Mouse (Mus musculus) central nervous system, embryonic 14 days (tissue): ENCODE results near the gene Bysl. TPM values are rescaled to one million over a fixed set of nuclear protein-coding genes. Genes with fewer than 3 reads are reported as not detected.

Experiments used
- polyA plus RNA-seq: library from polyadenylated mRNA; depleted of rRNA; stranded (reverse); fragments of >200 nt; gene quantifications from 2 replicates; pipeline ENCODE4 v1.2.3, GENCODE M21; 2012; rRNA removed

Bysl gene
- 26.6 and 27.5 TPM in 2 replicates for polyA plus RNA-seq

DNA sequence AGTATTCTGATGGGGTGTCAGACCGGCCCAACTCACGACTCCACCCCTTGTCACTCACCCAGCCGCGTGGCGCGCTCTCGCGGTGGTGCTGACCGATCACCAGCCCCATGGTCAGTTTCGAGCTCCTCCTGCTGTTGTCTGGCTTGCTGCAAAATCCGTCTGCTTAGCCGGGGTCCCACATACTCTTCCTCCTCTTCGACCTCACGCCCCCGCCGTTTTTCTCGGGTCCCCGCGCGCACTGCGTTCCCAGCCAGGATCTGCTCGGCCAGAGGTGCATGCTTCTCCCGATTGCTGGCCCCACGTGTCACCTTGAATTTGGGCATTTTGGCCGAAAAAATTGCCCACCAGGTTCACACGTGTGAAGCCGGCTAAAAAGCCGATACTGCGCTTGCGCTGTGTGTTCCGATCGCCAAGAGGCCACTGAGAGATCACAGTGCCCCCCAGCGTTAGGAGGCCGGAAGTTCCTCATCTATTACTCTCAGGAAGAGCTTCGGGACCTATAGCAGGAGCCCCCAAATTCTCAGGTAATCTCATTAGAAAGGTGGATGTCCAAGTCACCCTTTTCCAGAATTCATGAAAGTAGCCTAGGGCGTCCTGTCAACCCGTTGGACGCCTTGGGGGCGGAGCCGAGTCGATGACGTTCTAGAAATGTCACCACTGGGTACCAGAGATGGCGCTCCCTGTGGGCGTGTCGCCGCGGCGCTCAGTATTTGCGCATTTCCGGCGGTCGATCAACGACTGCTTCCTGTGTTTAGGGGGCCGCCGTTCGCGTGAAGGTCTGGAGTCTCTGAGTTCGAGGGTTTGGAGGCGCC, at the start of gene Bysl, which contains the start of the genes Med20 and Gm20517:
Gene Bysl (minus strand): TSS at position 644 of the 812 bp plus-strand sequence.
Gene Med20 (plus strand): TSS at position 734 of the 812 bp plus-strand sequence.
Gene Gm20517 (plus strand): TSS at position 741 of the 812 bp plus-strand sequence.

GRCm38 (mm10) chr17:47630678-47631065, 19.4 kb upstream of the Bysl start, which contains the start of gene Usp49:
TSS of gene Usp49 (plus strand) at chr17:47630690.

Other genes starting within 250 kb of the Bysl start
- gene Mrps10, start 242.6 kb downstream of the Bysl start, polyA plus RNA-seq: 52.0 and 55.7 TPM in 2 replicates
- gene Guca1b, start 226.1 kb downstream of the Bysl start, polyA plus RNA-seq: 0.91 and 1.2 TPM in 2 replicates
- gene Guca1a, start 210.9 kb downstream of the Bysl start, polyA plus RNA-seq: 0.80 and 1.3 TPM in 2 replicates
- gene AI661453, start 174.9 kb downstream of the Bysl start, polyA plus RNA-seq: 0.53 and 0.76 TPM in 2 replicates
- 0.35 and 0.39 TPM in 2 replicates for gene 1700001C19Rik, start 174.1 kb downstream of the Bysl start, polyA plus RNA-seq
- gene Taf8, start 109.2 kb downstream of the Bysl start, polyA plus RNA-seq: 42.1 and 43.3 TPM in 2 replicates
- 70.8 and 130 TPM in 2 replicates for gene Ccnd3, start 106.4 kb downstream of the Bysl start, polyA plus RNA-seq
- 52.6 and 55.4 TPM in 2 replicates for gene Med20, start 90 bp upstream of the Bysl start, polyA plus RNA-seq
- gene Gm20517, start 97 bp upstream of the Bysl start, polyA plus RNA-seq: 2.2 and 2.3 TPM in 2 replicates
- 29.8 and 33.7 TPM in 2 replicates for gene Usp49, start 19.2 kb upstream of the Bysl start, polyA plus RNA-seq
- 83.6 and 105 TPM in 2 replicates for gene Tomm6, start 76.9 kb upstream of the Bysl start, polyA plus RNA-seq
- gene Frs3, start 77.5 kb upstream of the Bysl start, polyA plus RNA-seq: 36.2 and 40.0 TPM in 2 replicates
- gene Gm21981, start 83.0 kb upstream of the Bysl start, polyA plus RNA-seq: 3.9 and 4.5 TPM in 2 replicates
- 1.0 TPM in 2 replicates for gene Prickle4, start 83.2 kb upstream of the Bysl start, polyA plus RNA-seq
- gene Pgc, start 115.3 kb upstream of the Bysl start, polyA plus RNA-seq: 0.08 TPM in 1 of 2 replicates, not detected in the other
- 2.4 and 3.7 TPM in 2 replicates for gene Tfeb, start 125.5 kb upstream of the Bysl start, polyA plus RNA-seq
- gene Mdfi, start 223.2 kb upstream of the Bysl start, polyA plus RNA-seq: 37.4 and 87.0 TPM in 2 replicates